Mouse (Mus musculus): ENCODE data around the gene Fbxl20.

Gene Fbxl20

DNA sequence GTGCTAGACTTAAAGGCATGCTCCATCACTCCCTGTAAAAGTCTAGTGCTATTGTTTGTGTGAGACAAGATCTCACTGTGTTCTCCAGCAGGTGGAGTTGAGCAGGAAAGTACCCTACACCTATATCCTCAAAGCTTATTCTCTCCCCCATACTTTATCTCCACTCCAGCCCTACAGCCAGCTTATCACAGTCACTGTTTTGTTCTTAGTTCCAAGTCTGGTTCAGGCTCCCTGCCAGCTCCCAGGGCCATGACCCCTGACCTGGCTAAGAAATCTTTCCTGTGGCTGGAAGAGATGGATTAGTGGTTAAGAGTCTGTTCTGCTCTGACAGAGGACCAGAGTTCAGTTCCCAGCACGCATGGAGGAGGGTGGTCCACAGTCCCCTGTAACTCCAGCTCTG lies 103.7 kb downstream of the Fbxl20 start:
- DNase-seq, result no peak

- DNase-seq, result no peak
Observed at GRCm38 (mm10) chr11:98045596-98045995, 104.6 kb downstream of the Fbxl20 start.

- DNase-seq, result no peak
Observed at GRCm38 (mm10) chr11:98044074-98044473, 106.1 kb downstream of the Fbxl20 start.

- DNase-seq, result no peak
Observed at GRCm38 (mm10) chr11:98042741-98043140, 107.5 kb downstream of the Fbxl20 start.

- DNase-seq, result no peak
Observed at GRCm38 (mm10) chr11:98040975-98041374, 109.2 kb downstream of the Fbxl20 start.

DNA sequence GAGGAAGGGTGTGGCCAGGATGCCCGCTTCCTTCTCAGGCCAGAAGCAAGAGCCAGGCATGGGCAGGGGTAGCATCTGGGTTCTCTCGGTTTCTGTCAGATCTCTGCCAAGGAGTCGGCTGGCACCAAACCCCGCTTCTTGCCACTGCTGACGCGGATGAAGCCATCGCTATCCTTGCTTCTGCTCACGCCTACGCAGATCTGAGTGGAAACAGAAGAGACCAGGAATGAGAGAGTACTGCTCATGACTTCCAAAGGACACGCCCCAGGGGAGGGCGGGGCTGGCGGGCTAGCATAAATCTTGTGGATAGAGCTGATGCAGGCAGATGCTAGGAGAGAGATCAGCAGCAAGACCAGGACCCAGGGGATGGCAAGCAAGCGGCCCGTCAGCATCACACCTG lies 112.3 kb downstream of the Fbxl20 start:
- DNase-seq, result peak; percentile 90

GRCm38 (mm10) chr11:98035977-98036377 lies 114.2 kb downstream of the Fbxl20 start:
- peak; percentile 61 for DNase-seq

- no peak for DNase-seq
Observed at GRCm38 (mm10) chr11:98034840-98035239, 115.4 kb downstream of the Fbxl20 start.

- DNase-seq, result no peak
Observed at GRCm38 (mm10) chr11:98034061-98034460, 116.1 kb downstream of the Fbxl20 start.

Data from right cerebral cortex, adult 18-20 months (tissue).